Mouse (Mus musculus) stomach, embryonic 14.5 days (tissue): ENCODE measurements at regions not wholly inside any gene's neighbourhood (a gene's known extent, or its start where the extent isn't known, plus 50 kb on each side); places are given as distances from the start of the nearest gene placed in this dataset.

ENCODE experiments used
- ATAC-seq: fragments of 200-750 bp; cut with Nextera tagmentation; 2 replicates; pipeline ENCODE4 v1.8.0; 2017; ENCODE audit warnings: low read depth, moderate TSS enrichment; ENCODE audit not compliant: insufficient number of reproducible peaks, insufficient read depth, low FRiP score
- H3K27ac ChIP-seq: fragments of 300-500 bp; sonication (generic); 2 replicates; pipeline ENCODE4 v1.5.1; 2014; ENCODE audit warnings: mild to moderate bottlenecking, low read length, moderate library complexity, mixed read lengths
- H3K27me3 ChIP-seq: fragments of 300-500 bp; sonication (generic); 2 replicates; pipeline ENCODE4 v1.6.1; 2014; ENCODE audit warnings: low read length, control low read depth, mixed read lengths; ENCODE audit not compliant: control insufficient read depth, insufficient read depth
- H3K36me3 ChIP-seq: fragments of 300-500 bp; sonication (generic); 2 replicates; pipeline ENCODE4 v1.6.1; 2014; ENCODE audit warnings: mild to moderate bottlenecking, control low read depth, low read length, moderate library complexity, mixed read lengths; ENCODE audit not compliant: control insufficient read depth, insufficient read depth
- H3K4me1 ChIP-seq: fragments of 300-500 bp; sonication (generic); 2 replicates; pipeline ENCODE4 v1.6.1; 2014; ENCODE audit warnings: low read length, control low read depth, mixed read lengths; ENCODE audit not compliant: control insufficient read depth, insufficient read depth
- H3K4me2 ChIP-seq: fragments of 300-500 bp; sonication (generic); replicated peaks from 2 replicates; pipeline ENCODE4 v1.6.1; 2014; ENCODE audit warnings: low read depth, low read length, control low read depth
- H3K4me3 ChIP-seq: fragments of 300-500 bp; sonication (generic); 2 replicates; pipeline ENCODE4 v1.5.1; 2014; ENCODE audit warnings: low read depth, low read length, control low read depth
- H3K9ac ChIP-seq: fragments of 300-500 bp; sonication (generic); replicated peaks from 2 replicates; pipeline ENCODE4 v1.6.1; 2014; ENCODE audit warnings: low read depth, mild to moderate bottlenecking, control low read depth, low read length, moderate library complexity, mixed read lengths
- H3K9me3 ChIP-seq: fragments of 300-500 bp; sonication (generic); 2 replicates; pipeline ENCODE4 v1.6.1; 2016; ENCODE audit warnings: low read depth, low read length, control low read depth; ENCODE audit not compliant: control insufficient read depth
- WGBS: fragments of 180-500 bp; shearing (Covaris S2); extraction: QIAGEN DNeasy Blood & Tissue Kit; methylation state at CpG from one replicate; pipeline ENCODE4 v1.1.7; 2014; 5-methylcytosine and 5-hydroxymethylcytosine counted together

GRCm38 (mm10) chr10:21456991-21457390, 79.9 kb downstream of the Aldh8a1 start:
- H3K36me3 ChIP-seq = no peaks in the 10 kb centered on the region
- no peak for ATAC-seq
- H3K27me3 ChIP-seq = no peaks in the 10 kb centered on the region
- 60% methylated on average over 6 of the region's 6 CpGs for WGBS
- H3K4me3 ChIP-seq = no peak overlapping the region
- no peak overlapping the region for H3K4me2 ChIP-seq
- no peak overlapping the region for H3K27ac ChIP-seq
- H3K9ac ChIP-seq = no peak overlapping the region
- H3K9me3 ChIP-seq = no peaks in the 10 kb centered on the region
- peaks cover 3% of the 10 kb centered on the region; the same call in 1 of the 2 replicates for H3K4me1 ChIP-seq

DNA sequence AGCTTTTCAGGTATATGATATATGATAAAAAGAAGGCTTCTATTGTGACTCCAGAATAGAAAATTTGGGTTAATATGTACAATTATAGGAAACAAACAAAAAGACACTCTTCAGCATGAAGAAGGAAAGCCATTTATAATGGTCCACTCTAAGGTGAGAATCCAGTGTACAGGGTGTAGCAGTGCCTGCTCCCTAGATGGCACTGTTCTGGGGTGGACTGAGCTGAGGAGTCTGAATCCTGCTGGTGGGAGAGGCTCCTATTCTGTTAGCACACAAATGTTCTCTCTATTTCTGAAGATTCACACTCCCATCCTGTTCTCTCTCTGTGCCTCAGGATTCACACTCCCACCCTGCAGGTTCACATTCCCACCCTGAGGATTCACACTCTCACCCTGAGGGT, 81.5 kb downstream of the Aldh8a1 start:
- peaks cover 3% of the 10 kb centered on the region; the same call in 1 of the 2 replicates for H3K4me1 ChIP-seq
- no peak for ATAC-seq
- no peaks in the 10 kb centered on the region for H3K27me3 ChIP-seq
- H3K4me3 ChIP-seq = no peak overlapping the region
- H3K9me3 ChIP-seq = no peaks in the 10 kb centered on the region
- H3K9ac ChIP-seq = no peak overlapping the region
- no peak overlapping the region for H3K4me2 ChIP-seq
- no peak overlapping the region for H3K27ac ChIP-seq
- H3K36me3 ChIP-seq = no peaks in the 10 kb centered on the region

- Histone ChIP-seq H3K4me1 (no peaks in the 10 kb centered on the region), H3K4me2 (no peak overlapping the region), H3K27ac (no peak overlapping the region), H3K4me3 (no peak overlapping the region), H3K9ac (no peak overlapping the region), H3K36me3 (no peaks in the 10 kb centered on the region), H3K27me3 (no peaks in the 10 kb centered on the region), H3K9me3 (no peaks in the 10 kb centered on the region)
- ATAC-seq = no peak
- WGBS = 38% methylated on average over 2 of the region's 2 CpGs
Observed at GRCm38 (mm10) chr10:21460062-21460461, 83.0 kb downstream of the Aldh8a1 start.

- peak; percentile 61; the same call in 1 of the 2 replicates for ATAC-seq
- no peak overlapping the region for H3K4me2 ChIP-seq
- no peaks in the 10 kb centered on the region for H3K36me3 ChIP-seq
- H3K9me3 ChIP-seq = no peaks in the 10 kb centered on the region
- no peak overlapping the region for H3K4me3 ChIP-seq
- H3K4me1 ChIP-seq = no peaks in the 10 kb centered on the region
- H3K27ac ChIP-seq = no peak overlapping the region
- WGBS = 33% methylated on average over 3 of the region's 3 CpGs
- H3K27me3 ChIP-seq = no peaks in the 10 kb centered on the region
- H3K9ac ChIP-seq = no peak overlapping the region
Observed at GRCm38 (mm10) chr10:21462915-21463314, 85.8 kb downstream of the Aldh8a1 start.

- WGBS = 4% methylated on average over 15 of the region's 15 CpGs
- Histone ChIP-seq H3K36me3 (no peaks in the 10 kb centered on the region), H3K4me3 (no peak overlapping the region), H3K4me2 (no peak overlapping the region; the same call in 1 of the 2 replicates), H3K9ac (no peak overlapping the region), H3K4me1 (no peaks in the 10 kb centered on the region), H3K9me3 (no peaks in the 10 kb centered on the region), H3K27ac (no peak overlapping the region), H3K27me3 (no peaks in the 10 kb centered on the region)
- ATAC-seq = 0 out of 2 replicates have a peak, but pooled peaks have one; percentile 49
Observed at GRCm38 (mm10) chr10:21465362-21465761, 88.3 kb downstream of the Aldh8a1 start.

DNA sequence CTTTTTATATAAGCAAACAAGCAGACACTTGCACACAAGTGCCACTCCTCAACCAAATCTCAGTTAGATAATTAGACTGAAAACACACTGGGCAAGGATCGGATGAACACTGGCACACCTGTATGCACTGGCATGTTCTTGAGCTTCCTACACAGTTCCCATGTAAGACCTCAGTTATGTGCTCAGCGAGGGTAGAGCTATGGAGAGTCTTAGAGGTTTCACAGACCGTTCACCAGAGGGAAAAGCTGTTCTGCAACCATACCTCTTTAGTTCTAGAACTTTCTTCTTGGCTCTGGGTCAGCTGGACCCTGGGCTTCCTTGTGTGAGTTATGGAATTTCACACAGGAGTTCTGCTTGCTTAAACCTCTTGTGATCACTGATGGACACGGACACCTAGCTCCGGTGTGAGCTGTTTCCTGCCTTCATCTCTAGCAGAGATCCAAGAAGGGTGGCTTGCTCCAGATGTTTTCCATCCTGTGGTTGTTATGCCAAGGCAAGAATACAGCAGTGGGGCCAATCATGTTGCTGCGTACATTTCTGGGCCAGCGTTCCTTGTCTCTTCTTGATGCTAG, 88.8 kb downstream of the Aldh8a1 start:
- Histone ChIP-seq H3K4me3 (no peak overlapping the region), H3K27ac (no peak overlapping the region), H3K9me3 (no peaks in the 10 kb centered on the region), H3K36me3 (no peaks in the 10 kb centered on the region), H3K4me1 (no peaks in the 10 kb centered on the region), H3K27me3 (no peaks in the 10 kb centered on the region), H3K4me2 (no peak overlapping the region), H3K9ac (no peak overlapping the region)
- 48% methylated on average over 7 of the region's 7 CpGs for WGBS
- ATAC-seq = no peak

GRCm38 (mm10) chr10:21467425-21468085, 90.5 kb downstream of the Aldh8a1 start:
- ATAC-seq = no peak
- WGBS = 45% methylated on average over 4 of the region's 4 CpGs
- Histone ChIP-seq H3K27me3 (no peaks in the 10 kb centered on the region), H3K36me3 (no peaks in the 10 kb centered on the region), H3K4me3 (no peak overlapping the region), H3K4me1 (no peaks in the 10 kb centered on the region), H3K4me2 (no peak overlapping the region), H3K9me3 (no peaks in the 10 kb centered on the region), H3K27ac (no peak overlapping the region), H3K9ac (no peak overlapping the region)

DNA sequence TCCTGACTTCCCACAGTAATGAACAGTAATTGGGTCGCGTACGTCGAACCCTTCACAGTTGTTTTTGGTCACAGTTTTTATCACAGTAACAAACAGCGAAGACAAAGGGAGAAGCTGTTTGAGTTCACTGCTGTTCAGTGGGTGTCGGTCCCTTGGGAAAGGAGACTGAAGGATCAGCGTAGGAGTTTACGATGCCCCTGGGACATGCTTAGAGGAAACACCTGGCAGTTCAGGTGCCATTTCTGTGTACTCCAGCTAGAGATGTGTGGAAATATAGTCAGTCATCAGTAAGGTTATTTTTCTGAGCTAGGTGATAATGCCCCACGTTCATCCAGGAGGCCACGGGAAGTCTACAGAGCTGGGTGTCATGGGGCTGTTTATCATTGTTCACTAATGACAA, 91.3 kb downstream of the Aldh8a1 start:
- Histone ChIP-seq H3K36me3 (no peaks in the 10 kb centered on the region), H3K27me3 (no peaks in the 10 kb centered on the region), H3K27ac (no peak overlapping the region), H3K4me3 (no peak overlapping the region), H3K4me1 (no peaks in the 10 kb centered on the region), H3K9me3 (no peaks in the 10 kb centered on the region), H3K9ac (no peak overlapping the region), H3K4me2 (no peak overlapping the region)
- ATAC-seq = no peak
- WGBS = 85% methylated on average over 10 of the region's 10 CpGs

DNA sequence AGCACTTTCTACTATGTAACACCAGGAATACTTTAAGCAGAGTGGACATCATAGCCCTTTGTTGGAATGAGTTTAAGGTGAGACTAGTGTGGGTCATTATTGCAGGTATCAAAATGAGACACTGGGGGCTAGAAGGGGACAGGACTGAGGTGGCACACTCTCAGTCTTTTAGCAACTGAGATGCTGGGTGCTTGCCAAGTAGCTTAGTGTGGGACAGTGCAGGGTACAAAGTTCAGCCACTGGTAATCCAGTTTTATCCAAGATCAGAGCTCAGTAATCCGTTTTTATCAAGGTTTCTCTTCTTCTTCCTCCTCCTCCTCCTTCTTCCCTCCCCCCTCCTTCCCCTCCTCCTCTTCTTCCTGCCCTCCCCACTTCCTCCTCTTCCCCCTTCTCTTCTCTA, 92.9 kb downstream of the Aldh8a1 start:
- no peak overlapping the region for H3K4me2 ChIP-seq
- no peak overlapping the region for H3K9ac ChIP-seq
- H3K27ac ChIP-seq = no peak overlapping the region
- WGBS = 27% methylated on average over 1 of the region's 1 CpGs
- H3K36me3 ChIP-seq = no peaks in the 10 kb centered on the region
- H3K4me1 ChIP-seq = no peaks in the 10 kb centered on the region
- H3K27me3 ChIP-seq = no peaks in the 10 kb centered on the region
- H3K9me3 ChIP-seq = no peaks in the 10 kb centered on the region
- no peak for ATAC-seq
- no peak overlapping the region for H3K4me3 ChIP-seq
